Mouse (Mus musculus) ES-E14 (cell line): ENCODE results near the gene Mrpl10.

Source experiments
- MAFK ChIP-seq: IDR thresholded peaks from 2 replicates; pipeline ENCODE4 v1.6.1; 2014; ENCODE audit warnings: mild to moderate bottlenecking, low read depth, low read length, inconsistent platforms; ENCODE audit not compliant: insufficient read depth
- ZC3H11A ChIP-seq: IDR thresholded peaks from 2 replicates; pipeline ENCODE4 v1.6.1; 2012; ENCODE audit warnings: low read depth, mild to moderate bottlenecking, inconsistent platforms, low read length, borderline replicate concordance

DNA sequence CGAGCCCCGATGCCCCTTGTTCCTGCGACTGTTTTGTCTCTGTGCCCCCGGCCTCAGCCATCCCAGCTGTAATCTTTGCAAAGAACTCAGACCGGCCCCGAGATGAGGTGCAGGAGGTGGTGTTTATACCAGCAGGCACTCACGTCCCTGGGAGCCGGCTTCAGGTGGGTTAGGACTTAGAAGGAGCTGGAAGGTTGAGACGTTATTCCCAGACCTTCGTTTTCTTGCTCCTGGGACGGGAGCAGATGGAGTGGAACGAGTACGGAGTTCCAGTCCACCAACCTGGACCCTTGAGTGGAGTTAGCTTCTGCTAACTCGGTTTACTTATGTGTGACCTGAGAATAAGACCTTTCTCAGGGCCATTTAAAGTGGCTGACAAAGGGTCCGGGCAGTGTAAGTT lies 10.9 kb upstream of the Mrpl10 start:
- TF ChIP-seq ZC3H11A = no peak
- TF ChIP-seq MAFK = no peak
